Mouse (Mus musculus) hindlimb bud, embryonic 11.5 days (tissue): ENCODE measurements around the gene Bcl9l.

ENCODE experiments used
- DNase-seq: peaks from one replicate; pipeline ENCODE4 v3.0.0-alpha.2; 2012; ENCODE audit warnings: low read depth, low spot score; ENCODE audit errors: extremely low spot score

Gene Bcl9l

DNA sequence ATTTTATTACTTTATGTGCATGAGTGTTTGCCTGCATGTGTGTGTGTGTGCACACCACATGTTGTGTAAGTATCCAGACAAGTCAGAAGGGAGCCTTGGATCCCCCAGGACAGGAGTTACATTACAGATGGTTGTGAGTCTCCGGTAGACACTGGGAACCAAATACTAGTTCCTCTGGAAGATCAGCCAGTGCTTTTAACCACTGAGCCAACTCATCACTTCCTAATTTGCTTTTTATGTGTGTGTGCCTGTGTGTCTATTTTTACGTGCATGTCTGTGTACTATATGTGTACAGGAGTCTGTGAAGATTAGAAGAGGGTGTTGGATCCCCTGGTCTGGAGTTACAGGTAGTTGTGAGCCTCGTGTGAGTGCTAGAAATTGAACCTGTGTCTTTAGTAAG is 58.1 kb downstream of the Bcl9l start:
- DNase-seq = no peak

DNA sequence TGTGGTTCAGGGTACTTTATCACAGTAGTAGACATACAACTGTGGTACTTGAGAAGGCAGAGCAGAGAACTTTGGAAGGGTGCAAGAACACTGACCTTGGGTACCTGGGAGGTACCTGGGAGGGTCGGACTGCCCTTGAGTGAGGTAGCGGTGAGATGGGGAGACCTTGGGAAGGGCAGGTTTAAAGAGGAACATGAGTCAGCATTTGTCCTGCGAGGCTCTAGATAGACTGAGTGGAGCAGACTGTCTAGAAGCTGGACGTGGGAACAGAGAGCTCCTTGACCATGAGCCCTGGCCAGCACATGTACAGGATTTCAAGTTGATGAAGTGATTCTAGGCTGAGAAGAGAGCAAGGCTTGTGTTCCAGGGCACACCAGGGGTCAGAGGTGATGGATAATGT is 59.7 kb downstream of the Bcl9l start:
- DNase-seq = no peak

DNA sequence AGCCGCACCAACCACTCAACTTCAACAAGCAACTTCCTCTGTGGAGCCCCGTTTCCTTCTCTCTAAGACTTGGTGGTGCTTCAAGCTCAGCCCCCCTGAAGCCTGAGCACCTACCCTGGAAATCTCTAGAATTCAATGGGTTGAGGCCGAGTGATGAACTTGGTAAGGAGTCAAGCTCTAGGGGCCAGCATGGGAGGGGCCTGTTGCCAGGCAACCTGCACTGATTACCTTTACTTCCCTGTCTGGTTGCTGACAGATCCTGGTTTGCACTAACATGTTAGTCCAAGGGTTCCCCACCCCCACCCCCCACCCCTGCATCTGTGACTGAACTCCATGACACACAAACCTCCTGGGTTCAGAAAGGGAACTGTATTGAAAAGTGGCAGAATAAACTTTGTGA is 62.4 kb downstream of the Bcl9l start:
- DNase-seq = no peak

DNA sequence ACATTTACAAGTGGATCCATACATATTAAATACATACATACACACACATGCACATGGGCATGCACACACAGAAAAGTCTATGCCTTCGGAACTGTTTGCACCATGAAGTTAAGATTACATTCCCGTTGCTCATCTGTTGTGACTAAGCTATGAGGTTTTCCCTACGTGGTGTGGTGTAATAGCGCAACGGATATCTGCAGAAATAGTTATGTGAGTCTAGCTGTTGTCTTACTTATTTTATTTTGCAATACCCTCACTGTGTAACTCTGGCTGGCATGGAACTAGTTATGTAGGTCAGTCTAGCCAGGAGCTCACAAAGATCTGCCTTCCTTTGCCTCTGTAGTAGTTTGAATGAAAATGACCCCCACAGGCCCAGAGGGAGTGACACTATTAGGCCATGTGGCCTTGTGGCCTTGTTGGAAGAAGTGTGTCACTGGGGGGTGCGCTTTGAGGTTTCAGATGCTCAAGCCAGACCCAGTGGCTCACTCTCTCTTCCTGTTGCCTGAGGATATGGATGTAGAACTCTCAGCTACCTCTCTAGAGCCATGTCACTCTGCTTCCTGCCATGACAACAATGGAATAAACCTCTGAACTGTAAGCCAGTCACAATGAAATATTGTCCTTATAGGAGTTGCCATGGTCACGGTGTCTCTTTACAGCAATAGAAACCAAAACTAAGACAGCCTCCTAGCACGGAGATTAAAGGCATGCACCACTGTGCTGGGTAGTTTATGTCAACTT is 66.0 kb downstream of the Bcl9l start:
- DNase-seq = no peak

DNA sequence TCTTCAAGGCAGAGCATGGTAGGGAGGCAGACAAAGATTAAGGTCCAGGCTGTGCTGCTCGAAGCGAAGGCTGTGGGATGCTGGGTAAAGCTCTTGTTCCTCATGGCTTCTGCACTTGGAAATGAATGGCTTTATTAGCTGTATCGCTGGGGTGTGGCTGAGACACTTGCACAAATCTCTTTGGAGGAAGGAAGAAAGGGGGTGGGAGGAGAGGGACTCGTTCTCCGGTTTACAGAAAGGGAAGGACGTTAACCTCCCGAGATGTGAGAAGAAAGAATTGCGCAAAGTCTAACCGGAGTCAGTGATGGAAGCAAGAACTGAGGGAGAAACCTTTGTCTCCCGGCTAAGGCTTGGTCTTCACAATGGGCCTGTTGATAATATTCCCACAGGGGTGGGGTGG is 68.5 kb downstream of the Bcl9l start:
- no peak for DNase-seq

DNA sequence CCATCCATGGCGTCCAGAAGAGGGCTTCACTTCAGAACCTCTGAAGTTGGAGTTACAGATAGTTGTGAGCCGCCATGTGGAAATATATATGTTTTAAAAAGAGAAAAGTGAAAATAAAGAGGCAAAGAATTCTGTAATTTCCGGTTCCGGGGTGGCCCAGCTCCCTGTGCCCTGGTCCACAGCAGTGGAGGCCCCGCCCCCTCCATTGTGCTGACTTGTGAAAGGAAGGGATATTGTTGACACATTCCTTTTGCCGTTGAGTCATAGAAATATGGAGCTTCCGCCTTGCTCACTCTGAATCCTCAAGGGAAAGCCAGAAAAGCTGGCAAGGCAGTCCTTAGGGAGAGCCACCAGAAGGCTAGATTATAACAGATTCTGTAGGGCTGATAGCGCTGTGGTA is 69.5 kb downstream of the Bcl9l start:
- DNase-seq = no peak
